Mouse (Mus musculus): ENCODE results near the gene 4921507P07Rik. TPM values are rescaled to one million over a fixed set of nuclear protein-coding genes. Genes with fewer than 3 reads are reported as not detected.

Gene 4921507P07Rik
- polyA plus RNA-seq, 1 experiment from 2014 or later, result not detected

GRCm38 (mm10) chr6:50539641-50540040, 56.8 kb downstream of the 4921507P07Rik start:
- Histone ChIP-seq H3K27ac (no peak overlapping the region), H3K36me3 (ENCODE audit: inconsistent target) (no peaks in the 10 kb centered on the region), H3K4me3 (ENCODE audit: inconsistent target) (no peak overlapping the region), H3K79me2 (ENCODE audit: inconsistent target) (no peaks in the 10 kb centered on the region)
- 94% methylated on average over 1 of the region's 1 CpGs for WGBS (ENCODE audit: missing documents)

GRCm38 (mm10) chr6:50536461-50536892, 60.0 kb downstream of the 4921507P07Rik start:
- peak overlapping the region; percentile 35 for H3K27ac ChIP-seq
- no peaks in the 10 kb centered on the region for H3K36me3 ChIP-seq (ENCODE audit: inconsistent target)
- WGBS (ENCODE audit: missing documents), result 3% methylated on average over 7 of the region's 7 CpGs
- no peak overlapping the region for H3K4me3 ChIP-seq (ENCODE audit: inconsistent target)
- H3K79me2 ChIP-seq (ENCODE audit: inconsistent target), result no peaks in the 10 kb centered on the region

- no peaks in the 10 kb centered on the region for H3K79me2 ChIP-seq (ENCODE audit: inconsistent target)
- H3K36me3 ChIP-seq (ENCODE audit: inconsistent target), result no peaks in the 10 kb centered on the region
- H3K27ac ChIP-seq, result no peak overlapping the region
- no peak overlapping the region for H3K4me3 ChIP-seq (ENCODE audit: inconsistent target)
- WGBS (ENCODE audit: missing documents), result 100% methylated on average over 2 of the region's 3 CpGs
Measured at GRCm38 (mm10) chr6:50535346-50535745, 61.1 kb downstream of the 4921507P07Rik start.

GRCm38 (mm10) chr6:50531920-50532319, 64.5 kb downstream of the 4921507P07Rik start:
- Histone ChIP-seq H3K27ac (no peak overlapping the region), H3K36me3 (ENCODE audit: inconsistent target) (no peaks in the 10 kb centered on the region), H3K4me3 (ENCODE audit: inconsistent target) (no peak overlapping the region), H3K79me2 (ENCODE audit: inconsistent target) (no peaks in the 10 kb centered on the region)
- 99% methylated on average over 8 of the region's 8 CpGs for WGBS (ENCODE audit: missing documents)

- Histone ChIP-seq H3K79me2 (ENCODE audit: inconsistent target) (no peaks in the 10 kb centered on the region), H3K27ac (no peak overlapping the region), H3K36me3 (ENCODE audit: inconsistent target) (no peaks in the 10 kb centered on the region), H3K4me3 (ENCODE audit: inconsistent target) (no peak overlapping the region)
- 89% methylated on average over 3 of the region's 3 CpGs for WGBS (ENCODE audit: missing documents)
Measured at GRCm38 (mm10) chr6:50531003-50531402, 65.4 kb downstream of the 4921507P07Rik start.

- H3K27ac ChIP-seq, result no peak overlapping the region
- no peaks in the 10 kb centered on the region for H3K79me2 ChIP-seq (ENCODE audit: inconsistent target)
- H3K4me3 ChIP-seq (ENCODE audit: inconsistent target), result no peak overlapping the region
- no peaks in the 10 kb centered on the region for H3K36me3 ChIP-seq (ENCODE audit: inconsistent target)
- WGBS (ENCODE audit: missing documents), result 94% methylated on average over 11 of the region's 11 CpGs
Measured at GRCm38 (mm10) chr6:50529194-50529593, 67.2 kb downstream of the 4921507P07Rik start.

- no peak overlapping the region for H3K27ac ChIP-seq
- 86% methylated on average over 9 of the region's 9 CpGs for WGBS (ENCODE audit: missing documents)
- H3K4me3 ChIP-seq (ENCODE audit: inconsistent target), result no peak overlapping the region
- H3K36me3 ChIP-seq (ENCODE audit: inconsistent target), result no peaks in the 10 kb centered on the region
- H3K79me2 ChIP-seq (ENCODE audit: inconsistent target), result no peaks in the 10 kb centered on the region
Measured at GRCm38 (mm10) chr6:50527416-50527815, 69.0 kb downstream of the 4921507P07Rik start.

GRCm38 (mm10) chr6:50526597-50527024, 69.8 kb downstream of the 4921507P07Rik start:
- Histone ChIP-seq H3K36me3 (ENCODE audit: inconsistent target) (no peaks in the 10 kb centered on the region), H3K79me2 (ENCODE audit: inconsistent target) (no peaks in the 10 kb centered on the region), H3K27ac (no peak overlapping the region), H3K4me3 (ENCODE audit: inconsistent target) (no peak overlapping the region)
- WGBS (ENCODE audit: missing documents), result 35% methylated on average over 7 of the region's 7 CpGs

- 92% methylated on average over 6 of the region's 8 CpGs for WGBS (ENCODE audit: missing documents)
- Histone ChIP-seq H3K36me3 (ENCODE audit: inconsistent target) (no peaks in the 10 kb centered on the region), H3K79me2 (ENCODE audit: inconsistent target) (no peaks in the 10 kb centered on the region), H3K27ac (no peak overlapping the region), H3K4me3 (ENCODE audit: inconsistent target) (no peak overlapping the region)
Measured at GRCm38 (mm10) chr6:50525846-50526245, 70.6 kb downstream of the 4921507P07Rik start.

GRCm38 (mm10) chr6:50524261-50524896, 72.1 kb downstream of the 4921507P07Rik start:
- 94% methylated on average over 10 of the region's 10 CpGs for WGBS (ENCODE audit: missing documents)
- Histone ChIP-seq H3K27ac (no peak overlapping the region), H3K79me2 (ENCODE audit: inconsistent target) (no peaks in the 10 kb centered on the region), H3K4me3 (ENCODE audit: inconsistent target) (no peak overlapping the region), H3K36me3 (ENCODE audit: inconsistent target) (no peaks in the 10 kb centered on the region)

Other genes starting within 250 kb of the 4921507P07Rik start
- gene Osbpl3, start 140.4 kb downstream of the 4921507P07Rik start, polyA plus RNA-seq (2018), result 4.4 to 14.6 TPM (median 4.7 TPM) in 3 replicates
- 21.5 to 68.4 TPM (median 62.2 TPM) in 3 replicates for gene Cycs, start 30.1 kb downstream of the 4921507P07Rik start, polyA plus RNA-seq (2018)
- gene Npvf, start 57.8 kb upstream of the 4921507P07Rik start, polyA plus RNA-seq (2018), result 0.20 to 0.43 TPM in 2 of 3 replicates, not detected in the other

Data from macrophage (primary cell).